Mouse (Mus musculus) B cell, adult 62 days (primary cell): ENCODE results near the gene Gm15130. TPM values are rescaled to one million over a fixed set of nuclear protein-coding genes. Genes with fewer than 3 reads are reported as not detected.

Source experiments
- total RNA-seq: library from RNA; stranded (reverse); gene quantifications from 4 replicates; pipeline ENCODE4 v1.2.4, GENCODE M21; 2023

The Gm15130 gene
- not detected in 4 replicates for total RNA-seq

DNA sequence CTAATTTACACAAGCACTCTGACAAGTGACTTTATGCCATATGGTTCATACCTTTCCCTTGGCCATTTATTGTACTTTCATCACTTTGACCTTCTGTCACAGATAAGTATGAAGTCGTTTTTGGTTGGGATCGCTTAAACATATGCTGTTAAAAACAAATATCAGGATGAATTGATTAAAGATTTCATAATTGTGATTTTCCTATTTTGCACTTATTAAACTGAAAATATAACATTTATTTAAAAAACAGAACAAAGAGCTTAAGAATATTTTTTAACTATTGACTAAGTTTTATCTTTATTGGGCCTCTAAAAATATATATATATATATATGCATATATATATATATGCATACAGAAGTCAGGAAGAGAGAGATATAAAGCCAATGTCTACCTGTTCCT is at the start of gene Gm15130:
Gm15130 (minus strand) TSS at position 101 of the 400 bp plus-strand sequence.

DNA sequence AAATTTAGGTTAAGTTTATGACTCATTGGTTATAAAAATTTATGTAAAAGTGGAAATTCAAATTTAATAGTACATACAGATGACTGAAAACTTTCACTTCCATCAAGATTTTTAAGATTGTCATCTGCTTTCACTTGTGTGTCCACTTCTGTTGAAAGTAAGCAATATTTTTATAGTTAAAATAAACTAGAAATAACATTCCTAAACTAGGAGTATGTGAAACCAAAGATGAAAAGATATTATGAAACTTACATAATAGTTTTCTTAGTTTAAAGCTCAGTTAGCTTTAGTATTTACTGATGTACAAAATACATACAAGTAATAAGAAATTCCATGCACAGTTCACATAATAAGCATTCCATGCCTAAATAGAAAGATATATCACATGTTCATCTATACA is 46.9 kb downstream of the Gm15130 start, which contains the start of gene Gm13941:
Gm13941 (minus strand) TSS at position 101 of the 400 bp plus-strand sequence.

Other genes starting within 250 kb of the Gm15130 start
- not detected in 4 replicates for gene Ano3, start 202.0 kb downstream of the Gm15130 start, total RNA-seq
- gene Gm13941, start 47.0 kb downstream of the Gm15130 start, total RNA-seq = not detected in 4 replicates
- gene 4930430A15Rik, start 76.7 kb upstream of the Gm15130 start, total RNA-seq = not detected in 4 replicates
- gene Olfr1275, start 82.3 kb upstream of the Gm15130 start, total RNA-seq = not detected in 4 replicates
- gene Olfr1276, start 101.6 kb upstream of the Gm15130 start, total RNA-seq = not detected in 4 replicates
- gene Olfr1277, start 121.2 kb upstream of the Gm15130 start, total RNA-seq = not detected in 4 replicates
- gene Olfr1278, start 137.2 kb upstream of the Gm15130 start, total RNA-seq = not detected in 4 replicates
- not detected in 4 replicates for gene Olfr1279, start 147.7 kb upstream of the Gm15130 start, total RNA-seq
- gene Olfr1280, start 161.1 kb upstream of the Gm15130 start, total RNA-seq = not detected in 4 replicates
- not detected in 4 replicates for gene Olfr1281, start 173.6 kb upstream of the Gm15130 start, total RNA-seq
- gene Olfr1282, start 183.1 kb upstream of the Gm15130 start, total RNA-seq = not detected in 4 replicates
- not detected in 4 replicates for gene Olfr1283, start 213.9 kb upstream of the Gm15130 start, total RNA-seq
- not detected in 4 replicates for gene Olfr1284, start 222.6 kb upstream of the Gm15130 start, total RNA-seq